Mouse (Mus musculus): ENCODE data around the gene Tspan14.

Tspan14 gene

DNA sequence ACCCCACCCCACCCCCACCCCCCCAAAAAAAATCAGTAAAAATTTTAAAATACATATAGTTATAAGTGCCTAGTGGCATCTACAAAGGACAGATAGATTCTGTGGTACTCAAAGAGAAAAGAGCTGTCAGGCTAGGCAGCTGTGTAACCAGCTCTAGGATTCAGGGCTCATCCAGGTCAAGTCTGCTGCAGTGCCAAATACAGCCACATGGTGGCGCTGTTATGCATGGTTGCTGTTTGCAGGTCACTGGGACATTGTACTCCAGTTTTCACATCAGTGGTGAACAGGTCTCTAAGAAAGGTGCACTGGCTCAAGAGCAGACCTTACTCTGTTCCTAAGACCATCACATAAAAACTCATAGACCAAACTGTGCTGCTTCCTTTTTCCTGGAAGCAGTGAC, 49.0 kb downstream of the Tspan14 start:
- DNase-seq (ENCODE audit: low spot score) = peak; percentile 94

DNA sequence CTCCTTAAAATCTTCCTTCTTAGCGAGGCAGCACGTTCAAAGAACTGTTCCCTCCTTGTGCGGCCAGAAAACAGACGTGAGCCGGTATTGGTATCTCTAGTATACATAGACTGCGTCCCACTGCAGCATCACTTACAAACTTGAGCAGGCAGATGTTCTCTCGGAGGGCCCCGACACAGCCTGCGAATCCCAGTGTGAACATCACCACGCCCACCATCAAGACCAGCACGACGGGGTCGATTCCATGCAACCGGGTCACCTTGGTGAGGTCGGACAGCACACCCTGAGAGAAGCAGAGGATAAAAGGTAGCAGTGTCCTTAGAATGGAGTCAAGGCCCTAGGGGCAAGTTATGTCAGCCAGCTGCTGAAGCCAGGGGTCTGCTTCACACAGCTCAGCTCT, 49.9 kb downstream of the Tspan14 start:
- no peak for DNase-seq (ENCODE audit: low spot score)

DNA sequence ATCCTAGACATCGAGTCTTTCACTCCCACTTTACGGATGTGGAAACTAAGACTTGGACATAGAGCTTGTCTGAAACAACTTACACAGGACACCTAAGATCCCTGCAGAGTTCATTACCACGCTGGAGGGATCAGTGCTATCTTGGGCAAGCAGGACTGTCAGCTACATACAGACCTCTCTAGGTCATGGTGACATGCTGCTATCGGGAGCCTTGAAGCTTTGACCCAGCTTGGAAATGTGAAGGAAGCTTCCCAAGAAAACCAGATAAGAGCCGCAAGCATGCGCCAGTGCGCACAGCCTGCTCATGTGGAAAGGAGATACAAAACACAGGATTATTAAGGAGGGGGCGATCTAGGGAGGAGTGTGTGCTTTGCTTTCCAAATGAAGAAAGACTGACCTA, 50.8 kb downstream of the Tspan14 start:
- no peak for DNase-seq (ENCODE audit: low spot score)

DNA sequence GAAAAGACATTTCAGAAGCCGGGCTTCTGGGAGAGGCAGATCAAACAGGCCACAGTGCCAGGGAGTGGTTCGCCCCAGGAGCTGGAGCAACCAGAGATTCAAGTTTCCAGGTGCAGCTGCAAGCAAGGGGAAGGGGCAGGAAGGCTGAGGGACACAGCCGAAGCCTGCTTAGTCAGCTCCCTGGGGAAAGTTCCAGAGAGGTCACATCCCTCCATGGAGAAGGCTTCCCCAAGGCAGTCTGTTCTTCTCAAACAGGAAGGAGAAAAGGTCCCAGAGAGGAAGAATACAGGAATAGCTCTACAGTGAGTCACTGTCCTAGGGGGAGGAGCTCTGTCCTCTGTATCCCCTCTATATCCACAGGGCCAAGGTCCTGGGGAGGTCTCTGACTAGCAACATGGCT, 51.9 kb downstream of the Tspan14 start:
- no peak for DNase-seq (ENCODE audit: low spot score)

DNA sequence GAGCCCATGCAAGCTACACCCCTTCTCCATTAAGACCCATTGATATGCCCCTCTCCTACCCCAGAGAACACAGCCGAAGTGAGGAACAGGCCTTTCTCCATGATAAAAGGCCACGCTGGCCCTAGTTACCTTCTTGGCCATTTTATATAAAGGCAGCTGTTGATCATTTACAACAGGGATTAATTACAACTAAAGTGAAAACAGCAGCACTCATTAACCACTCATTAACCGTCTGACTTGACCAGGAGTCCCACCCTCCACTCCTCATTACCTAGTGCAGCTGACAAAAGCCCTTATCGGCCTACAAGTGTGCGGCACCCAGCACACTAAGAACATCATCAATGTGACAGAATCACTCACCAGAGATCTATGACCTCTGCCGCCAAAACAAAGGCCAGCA, 52.9 kb downstream of the Tspan14 start:
- DNase-seq (ENCODE audit: low spot score) = no peak

DNA sequence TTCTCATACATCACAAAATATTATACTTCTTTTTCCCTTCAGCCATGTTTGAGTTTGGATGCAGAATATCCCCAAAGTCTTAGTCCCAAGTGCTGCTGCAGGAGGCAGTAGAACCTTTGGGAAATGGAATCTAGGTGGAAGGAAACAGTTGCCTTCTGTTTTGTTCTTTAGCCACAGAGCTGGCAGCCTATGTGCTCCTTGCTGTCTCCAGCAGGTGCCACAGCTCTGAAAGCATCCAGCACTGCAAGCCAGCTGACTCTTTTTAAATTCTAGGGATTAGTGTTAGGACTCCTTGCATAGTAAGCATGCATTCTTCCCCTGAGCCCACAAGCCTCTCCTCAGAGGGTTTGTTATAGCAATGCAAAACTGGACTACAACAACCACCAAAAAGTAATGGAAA, 55.1 kb downstream of the Tspan14 start:
- DNase-seq (ENCODE audit: low spot score) = no peak

DNA sequence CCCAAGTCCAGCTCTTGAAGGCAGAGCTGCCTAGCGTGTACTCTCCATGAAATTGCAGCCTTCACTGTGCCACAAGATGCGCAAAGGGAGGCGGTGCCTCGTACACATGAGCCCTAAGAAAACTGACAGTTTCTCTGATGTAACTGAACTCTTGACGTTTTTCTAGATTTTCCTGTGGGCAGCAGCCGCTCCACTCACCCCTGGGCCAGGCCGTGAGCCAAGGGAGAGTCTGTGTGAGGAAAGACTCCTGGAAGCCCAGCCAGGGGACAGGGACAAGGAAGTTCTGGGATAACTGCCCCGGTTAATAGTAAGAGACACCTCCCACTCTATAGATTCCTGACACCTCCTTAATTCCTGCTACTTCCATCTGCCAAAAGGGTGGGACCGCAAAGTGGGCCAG, 57.8 kb downstream of the Tspan14 start:
- DNase-seq (ENCODE audit: low spot score) = no peak

DNA sequence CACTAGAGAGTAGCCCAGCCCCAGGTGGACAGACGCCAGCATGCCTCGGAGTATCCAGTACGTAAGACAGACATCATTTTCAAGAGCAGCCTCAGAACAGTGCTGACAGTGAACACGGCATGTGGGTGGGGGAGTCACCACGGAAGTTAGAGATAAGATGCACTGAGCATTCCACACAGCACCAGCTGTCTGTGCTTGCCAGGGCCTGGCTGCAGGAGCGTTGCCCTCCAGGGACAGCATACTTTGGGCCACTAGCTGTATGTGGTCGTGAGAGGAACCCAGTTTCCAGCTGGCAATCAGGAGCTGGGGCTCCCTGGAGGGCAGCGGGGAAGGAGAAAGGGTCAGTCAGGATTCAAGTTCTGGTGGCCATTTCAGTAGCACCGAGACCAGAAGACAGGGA, 59.8 kb downstream of the Tspan14 start:
- no peak for DNase-seq (ENCODE audit: low spot score)

DNA sequence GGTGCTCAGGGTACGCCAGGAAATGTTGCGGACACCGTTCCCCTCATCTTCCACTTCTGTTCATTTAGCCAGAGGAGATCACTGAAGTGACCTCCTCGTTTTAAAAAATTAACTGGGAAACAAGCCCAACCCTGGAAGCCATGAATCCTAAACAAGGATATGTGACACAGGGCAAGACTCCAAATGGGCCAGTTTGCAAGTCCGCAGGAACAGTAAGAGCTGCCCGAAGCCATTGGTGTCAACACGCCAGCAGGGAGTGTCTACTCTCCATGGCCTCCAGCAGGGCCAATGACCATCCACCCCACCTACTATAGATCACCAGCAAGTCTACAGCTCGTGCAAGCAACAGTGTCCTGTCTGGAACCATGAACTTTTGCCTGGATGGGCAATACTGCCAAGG, 60.8 kb downstream of the Tspan14 start:
- no peak for DNase-seq (ENCODE audit: low spot score)

DNA sequence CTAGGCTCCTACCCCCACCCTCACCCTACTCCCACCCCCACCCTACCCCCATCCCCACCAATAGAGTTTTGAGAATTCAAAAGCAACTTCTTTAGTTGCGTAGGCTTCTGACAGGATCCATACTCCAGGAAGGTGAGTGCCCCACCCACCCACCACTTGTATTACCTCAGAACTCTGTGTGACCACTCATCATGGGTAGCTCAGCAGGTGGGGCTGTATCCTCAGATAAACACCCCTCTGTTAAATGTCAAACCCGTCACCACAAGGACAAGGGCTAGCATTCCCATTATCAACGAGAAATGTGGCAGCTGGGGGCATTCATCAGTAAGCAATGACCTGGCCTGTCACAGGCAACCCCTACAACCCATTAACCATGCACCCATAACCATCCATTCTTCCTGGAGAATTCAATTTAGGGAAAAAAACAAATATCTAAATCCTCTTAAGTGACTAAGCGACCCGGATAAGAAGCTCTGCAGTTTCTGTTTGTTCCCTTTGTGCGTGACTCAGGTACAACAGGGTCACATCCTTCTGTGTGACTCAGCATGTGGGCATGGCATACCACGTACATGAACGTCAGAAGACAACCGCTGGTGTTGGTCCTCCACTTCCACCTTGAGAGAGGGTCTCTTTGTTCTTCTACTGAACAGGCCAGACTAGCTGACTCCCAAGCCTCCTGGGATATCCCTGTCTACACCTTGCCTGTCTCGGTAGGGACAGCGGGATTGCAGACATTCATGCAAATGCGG, 64.1 kb downstream of the Tspan14 start:
- no peak for DNase-seq (ENCODE audit: low spot score)

DNA sequence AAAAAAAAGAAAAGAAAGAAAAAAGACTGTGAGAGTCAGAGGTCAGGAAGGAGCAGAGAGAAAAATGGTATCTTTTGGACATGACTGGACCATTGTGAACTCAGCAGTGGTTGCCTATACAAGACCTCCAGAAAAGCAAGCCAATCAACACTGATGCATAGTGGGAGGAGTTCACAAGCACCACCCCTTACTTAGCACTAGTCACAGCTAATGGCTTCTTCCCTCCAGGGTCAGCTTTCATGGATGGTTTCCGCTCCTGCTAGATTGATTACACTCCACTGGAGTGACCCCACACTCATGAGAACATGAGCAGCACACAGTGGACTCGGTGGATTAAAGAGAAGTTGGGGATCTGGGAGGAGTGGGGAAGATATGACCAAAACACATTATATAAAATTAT, 66.3 kb downstream of the Tspan14 start:
- peak; percentile 30 for DNase-seq (ENCODE audit: low spot score)

DNA sequence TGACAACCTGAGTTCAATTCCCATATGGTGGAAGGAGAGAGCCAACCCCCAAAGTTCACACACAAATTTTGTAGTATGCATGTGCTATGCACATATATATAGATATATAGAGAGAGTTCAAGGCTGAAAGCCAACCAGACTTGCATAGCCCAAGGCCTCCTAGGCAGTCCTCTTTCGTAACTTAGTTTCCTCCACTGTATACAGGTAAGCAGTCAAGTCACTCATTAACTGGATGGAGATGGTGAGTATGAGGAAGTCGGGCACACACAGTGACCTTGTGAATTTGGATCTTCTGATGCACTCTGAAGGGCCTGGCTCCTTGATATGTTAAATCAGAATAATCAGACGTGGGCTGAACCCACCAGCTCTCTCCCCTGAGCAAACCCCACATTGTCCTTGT, 68.7 kb downstream of the Tspan14 start:
- DNase-seq (ENCODE audit: low spot score) = no peak

DNA sequence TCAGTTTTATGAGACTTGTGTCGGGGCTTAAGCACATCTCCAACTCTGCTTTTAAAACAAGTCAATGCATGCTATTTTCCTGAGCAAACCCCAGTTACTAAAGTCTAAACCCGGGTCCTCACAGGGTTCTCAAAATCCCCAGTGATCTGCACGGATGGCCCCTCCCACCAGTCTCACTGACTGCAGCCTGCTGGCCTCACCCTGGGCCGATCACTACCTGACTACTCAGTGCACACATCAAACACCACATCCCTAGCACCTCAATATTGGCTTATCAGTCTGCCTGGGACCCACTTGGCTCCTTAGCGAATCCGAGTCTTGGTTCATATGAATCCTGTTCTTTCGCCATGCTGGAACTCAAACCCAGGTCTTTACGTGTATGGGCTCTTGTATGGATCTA, 70.9 kb downstream of the Tspan14 start:
- DNase-seq (ENCODE audit: low spot score) = no peak

DNA sequence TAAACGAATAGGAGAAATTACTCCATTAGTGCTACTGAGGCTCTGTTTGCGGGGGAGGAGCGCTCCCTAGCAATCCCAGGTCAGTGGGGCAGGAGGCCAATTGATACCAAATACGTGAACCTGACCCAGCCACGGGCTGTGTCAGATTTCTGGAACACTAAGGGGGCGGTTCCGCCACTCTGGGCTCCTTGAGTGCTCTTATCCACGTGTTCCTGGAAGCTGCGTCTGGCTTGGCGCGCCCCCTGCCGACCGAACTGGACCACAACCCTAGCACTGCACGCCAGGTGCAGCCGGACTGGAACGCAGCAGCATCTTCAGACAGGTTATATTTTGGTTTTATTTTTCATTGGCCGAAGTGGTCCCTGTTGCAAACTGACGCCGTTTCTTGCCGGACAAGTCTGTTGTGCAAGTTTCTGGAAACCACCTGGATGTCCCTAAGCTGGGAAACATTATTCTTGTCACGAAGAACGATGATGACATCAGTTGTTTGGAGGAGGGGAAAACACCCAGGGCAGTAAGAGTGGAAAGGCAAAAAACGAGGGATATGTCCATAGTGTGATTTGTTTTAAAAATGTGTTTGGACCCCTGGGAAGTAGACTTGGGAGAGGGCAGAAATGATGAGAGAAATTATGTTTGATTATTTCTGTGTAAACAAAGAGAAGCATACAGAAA, 71.9 kb downstream of the Tspan14 start:
- DNase-seq (ENCODE audit: low spot score) = peak; percentile 87

DNA sequence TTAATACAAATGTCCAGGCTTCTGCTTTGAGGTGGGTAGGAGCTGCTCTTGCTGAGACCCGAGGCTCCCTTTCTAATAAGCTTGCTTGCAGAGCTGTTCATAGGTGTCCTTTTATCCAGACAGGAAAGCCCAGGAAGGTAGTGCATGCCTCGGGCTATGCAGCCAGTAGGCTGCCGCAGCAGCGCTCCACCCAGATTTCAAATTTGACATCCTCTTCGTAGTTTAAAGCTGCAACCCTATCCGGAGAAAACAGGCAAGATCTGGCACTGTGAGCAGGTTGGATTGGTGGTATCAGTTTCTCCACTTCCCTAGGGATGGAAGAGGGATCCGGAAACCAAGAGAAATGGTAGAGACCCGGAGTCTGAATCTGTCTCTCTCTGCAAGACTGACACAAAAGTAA, 72.7 kb downstream of the Tspan14 start:
- DNase-seq (ENCODE audit: low spot score) = no peak

DNA sequence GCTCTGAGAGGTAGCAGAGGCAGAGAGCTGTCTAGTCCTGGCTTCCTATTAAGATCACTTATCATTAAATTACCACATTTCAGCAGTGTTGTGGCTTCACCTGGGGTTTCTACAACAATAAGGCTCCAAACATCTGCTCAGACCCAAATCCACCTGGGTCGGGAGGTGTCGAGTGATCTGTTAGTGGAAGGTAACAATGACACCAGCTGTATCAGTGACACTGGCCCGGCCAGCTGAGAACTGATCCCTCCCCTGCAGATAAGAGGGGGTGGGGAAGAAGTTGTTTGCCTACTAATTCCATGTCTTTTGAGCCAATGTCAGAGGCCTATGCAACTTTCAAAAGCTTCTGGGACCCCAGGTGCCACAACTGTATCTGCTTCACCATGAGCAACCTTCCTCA, 73.4 kb downstream of the Tspan14 start, which contains the start of gene Sh2d4b:
Sh2d4b (minus strand) TSS at position 71 of the 400 bp plus-strand sequence.
- DNase-seq (ENCODE audit: low spot score) = no peak

DNA sequence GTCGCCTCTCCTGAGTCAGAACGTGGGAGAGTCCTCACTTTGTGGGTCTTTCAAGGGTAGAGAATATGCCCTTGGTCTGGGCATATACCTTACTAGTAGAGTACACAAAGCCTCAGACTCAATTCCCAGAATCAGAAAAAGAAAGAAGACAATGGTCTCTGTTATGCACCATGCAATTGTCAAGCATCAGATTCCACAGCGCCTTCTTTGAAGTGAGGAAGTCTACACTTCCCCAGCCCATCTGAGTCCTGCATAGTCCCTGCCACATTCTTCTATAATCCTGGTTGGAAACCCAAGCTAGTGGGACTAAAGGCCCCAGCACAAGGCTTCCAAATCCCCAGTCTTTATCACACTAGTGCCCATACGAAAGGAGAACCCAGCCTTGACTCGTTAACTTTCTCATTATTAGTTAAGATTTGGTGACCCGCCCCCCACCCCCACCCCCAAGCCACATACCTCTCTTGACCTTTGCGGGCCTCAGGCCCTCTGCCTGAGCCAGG, 74.2 kb downstream of the Tspan14 start:
- no peak for DNase-seq (ENCODE audit: low spot score)

DNA sequence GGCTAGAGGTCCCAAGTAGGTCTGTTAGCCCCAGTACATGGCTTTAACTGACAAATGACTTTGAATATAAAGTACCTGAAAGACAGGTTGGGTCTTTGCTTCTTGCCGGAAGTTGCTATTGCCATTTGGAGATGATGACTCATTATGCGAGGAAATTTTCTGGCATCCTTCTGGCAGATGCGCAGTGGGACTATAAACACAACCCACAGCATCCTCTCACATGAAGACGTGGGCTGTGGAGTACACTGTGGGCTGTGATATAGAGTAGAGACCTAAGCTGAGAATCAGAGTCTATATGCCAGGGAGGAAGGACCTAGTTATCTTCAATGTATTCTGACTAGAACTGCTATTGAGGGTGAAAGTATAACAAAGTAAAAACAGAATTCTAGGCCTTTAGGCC, 75.1 kb downstream of the Tspan14 start:
- DNase-seq (ENCODE audit: low spot score) = no peak

DNA sequence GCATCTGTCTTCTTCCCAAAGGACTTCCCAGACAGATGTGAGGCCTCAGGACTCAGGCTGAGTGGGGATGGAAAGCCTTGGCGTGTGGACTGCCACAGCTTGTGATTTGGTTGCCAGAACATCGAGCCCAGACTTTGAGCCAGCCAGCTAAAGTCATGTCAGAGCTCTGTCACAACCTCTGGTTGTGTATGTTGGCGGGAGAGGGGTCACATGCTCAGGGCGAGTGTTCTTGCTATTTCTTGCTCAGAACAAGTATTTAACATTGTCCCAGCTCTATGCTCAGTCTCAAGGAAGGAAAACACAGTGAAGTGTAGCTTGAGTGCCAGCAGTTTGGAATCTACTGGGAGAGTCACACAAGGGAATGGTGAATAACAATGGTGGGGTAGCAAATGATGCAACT, 76.9 kb downstream of the Tspan14 start:
- DNase-seq (ENCODE audit: low spot score) = no peak

DNA sequence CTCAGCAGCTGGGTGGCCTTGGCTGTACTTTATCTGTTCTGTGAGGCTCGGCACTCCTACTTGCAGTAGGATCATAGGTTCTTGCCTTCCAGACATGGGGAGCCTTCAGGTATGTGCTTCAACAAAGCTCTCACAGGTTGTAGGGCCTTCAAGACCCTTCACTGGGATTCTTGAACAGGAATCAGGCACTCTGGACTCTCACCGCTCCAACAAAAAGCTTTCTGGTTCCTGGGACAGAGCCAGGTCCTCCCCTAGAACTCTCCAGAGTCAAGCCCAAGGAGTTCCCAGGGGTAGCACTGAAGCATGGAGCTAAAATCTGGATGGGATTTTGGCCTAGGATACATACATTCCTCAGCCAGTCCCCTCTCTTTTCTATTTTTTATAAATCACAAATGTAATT, 77.4 kb downstream of the Tspan14 start:
- DNase-seq (ENCODE audit: low spot score) = no peak

DNA sequence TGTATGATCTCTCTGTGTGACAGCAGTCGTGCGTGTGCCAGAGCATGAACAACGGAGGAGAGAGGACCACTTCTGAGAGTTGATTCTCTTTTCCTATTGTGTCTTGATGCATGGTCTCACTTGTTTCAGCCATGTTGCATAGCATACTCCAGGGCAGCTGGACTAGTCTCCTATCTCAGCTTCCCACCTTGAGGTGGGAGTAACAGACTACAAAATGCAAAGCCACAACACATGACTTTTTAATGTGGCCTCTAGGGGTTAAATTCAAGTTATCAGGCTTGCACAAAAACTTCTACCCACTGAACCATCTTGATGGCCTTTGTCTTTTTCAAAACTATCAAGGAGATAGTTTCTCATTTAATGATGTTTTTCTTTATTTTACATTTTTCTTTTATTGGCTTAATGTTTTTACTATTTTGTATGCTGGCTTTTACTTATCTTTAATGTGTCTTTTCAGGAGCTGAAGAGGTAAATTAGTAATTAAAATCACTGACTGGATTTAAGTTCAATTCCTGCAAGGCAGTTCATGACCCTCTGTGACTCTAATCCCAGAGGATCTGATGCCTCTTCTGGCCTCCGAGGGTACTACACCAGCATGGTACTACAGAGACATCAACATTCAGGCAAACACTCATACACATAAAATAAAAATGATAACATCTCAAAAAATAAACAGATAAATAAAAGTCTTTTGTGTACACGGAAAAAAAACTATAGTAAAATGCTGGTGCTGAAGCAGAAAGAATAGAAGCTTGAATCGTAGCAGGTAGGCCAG, 80.0 kb downstream of the Tspan14 start:
- peak; percentile 36 for DNase-seq (ENCODE audit: low spot score)

DNA sequence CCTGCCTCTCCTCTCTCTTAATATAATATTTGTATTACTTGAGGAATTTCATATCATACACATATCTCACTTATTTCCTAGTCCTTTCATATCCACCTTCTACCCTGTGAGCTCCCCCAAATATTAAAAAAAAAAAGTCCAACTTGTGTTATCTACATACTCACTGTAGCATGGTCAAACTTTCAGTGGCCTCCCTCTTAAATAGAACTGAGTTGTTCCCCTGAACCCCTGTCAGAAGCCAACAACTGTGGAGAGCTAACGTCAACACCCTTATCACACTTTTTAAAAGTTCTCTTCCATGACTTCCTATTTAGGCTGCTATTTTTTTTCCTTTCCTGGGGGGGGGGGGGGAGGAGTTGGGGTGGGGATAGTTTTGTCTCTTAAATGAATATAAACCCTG, 80.9 kb downstream of the Tspan14 start:
- no peak for DNase-seq (ENCODE audit: low spot score)

DNA sequence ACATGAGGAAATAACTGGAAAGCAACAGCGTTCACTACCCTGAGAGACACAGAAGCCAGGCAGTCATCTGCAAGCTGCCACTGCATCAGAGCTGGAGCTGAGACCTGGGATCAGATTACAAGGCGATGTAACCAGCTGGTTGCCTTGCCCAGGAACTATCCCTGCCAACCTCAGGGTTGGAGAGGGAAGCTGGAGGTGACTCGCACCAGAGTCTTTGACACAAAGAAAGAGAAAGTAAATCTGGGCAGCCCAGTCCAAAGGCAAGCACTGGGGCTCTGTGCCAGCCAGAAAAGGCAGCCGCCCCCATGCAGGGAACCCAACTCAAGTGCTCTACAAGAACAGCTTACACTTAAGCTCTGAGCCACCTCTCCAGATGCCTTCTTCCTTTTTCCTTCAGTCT, 81.4 kb downstream of the Tspan14 start:
- DNase-seq (ENCODE audit: low spot score) = peak; percentile 33
